Mouse (Mus musculus) neural tube, embryonic 12.5 days (tissue): ENCODE measurements around the gene Dhrs4. TPM values are rescaled to one million over a fixed set of nuclear protein-coding genes. Genes with fewer than 3 reads are reported as not detected.

Experiments used
- polyA plus RNA-seq: library from polyadenylated mRNA; unstranded; fragments of >200 nt; fragmentation: Nextera tagmentation; extraction: Ambion mirVana; gene quantifications from 2 replicates; pipeline ENCODE4 v1.2.1, GENCODE M21; 2016

Gene Dhrs4
- polyA plus RNA-seq, 1 experiment from 2014 or later: 41.7 TPM

Other genes with a start within 250 kb of the Dhrs4 start
- 16.1 and 16.8 TPM in 2 replicates for gene Carmil3, start 11.9 kb downstream of the Dhrs4 start, polyA plus RNA-seq
- 1.4 and 2.4 TPM in 2 replicates for gene Cpne6, start 31.7 kb downstream of the Dhrs4 start, polyA plus RNA-seq
- gene Nrl, start 46.2 kb downstream of the Dhrs4 start, polyA plus RNA-seq: 0.10 and 0.19 TPM in 2 replicates
- gene Pck2, start 61.5 kb downstream of the Dhrs4 start, polyA plus RNA-seq: 18.2 and 21.0 TPM in 2 replicates
- gene Dcaf11, start 81.2 kb downstream of the Dhrs4 start, polyA plus RNA-seq: 103 and 105 TPM in 2 replicates
- not detected in 2 replicates for gene A730061H03Rik, start 81.6 kb downstream of the Dhrs4 start, polyA plus RNA-seq
- gene Fitm1, start 96.9 kb downstream of the Dhrs4 start, polyA plus RNA-seq: 4.0 and 4.3 TPM in 2 replicates
- gene Psme1, start 99.4 kb downstream of the Dhrs4 start, polyA plus RNA-seq: 120 and 128 TPM in 2 replicates
- gene Emc9, start 106.5 kb downstream of the Dhrs4 start, polyA plus RNA-seq: 8.9 and 12.7 TPM in 2 replicates
- gene Psme2, start 112.4 kb downstream of the Dhrs4 start, polyA plus RNA-seq: 212 and 223 TPM in 2 replicates
- gene Rnf31, start 113.0 kb downstream of the Dhrs4 start, polyA plus RNA-seq: 17.8 and 21.0 TPM in 2 replicates
- 8.8 and 9.0 TPM in 2 replicates for gene Irf9, start 124.8 kb downstream of the Dhrs4 start, polyA plus RNA-seq
- 20.6 and 22.8 TPM in 2 replicates for gene Rec8, start 139.3 kb downstream of the Dhrs4 start, polyA plus RNA-seq
- gene Ipo4, start 157.2 kb downstream of the Dhrs4 start, polyA plus RNA-seq: 73.7 and 85.6 TPM in 2 replicates
- gene Gm49378, start 159.1 kb downstream of the Dhrs4 start, polyA plus RNA-seq: 2.1 and 3.6 TPM in 2 replicates
- gene Tm9sf1, start 165.0 kb downstream of the Dhrs4 start, polyA plus RNA-seq: 62.7 and 68.6 TPM in 2 replicates
- gene Tssk4, start 171.4 kb downstream of the Dhrs4 start, polyA plus RNA-seq: 0.53 and 0.77 TPM in 2 replicates
- gene Mdp1, start 181.8 kb downstream of the Dhrs4 start, polyA plus RNA-seq: 70.1 and 71.0 TPM in 2 replicates
- gene Gmpr2, start 193.2 kb downstream of the Dhrs4 start, polyA plus RNA-seq: 60.7 and 61.6 TPM in 2 replicates
- 555 and 567 TPM in 2 replicates for gene Nedd8, start 193.4 kb downstream of the Dhrs4 start, polyA plus RNA-seq
- 44.1 and 45.7 TPM in 2 replicates for gene Tinf2, start 203.1 kb downstream of the Dhrs4 start, polyA plus RNA-seq
- 0.34 and 0.36 TPM in 2 replicates for gene Tgm1, start 235.2 kb downstream of the Dhrs4 start, polyA plus RNA-seq
- gene Rabggta, start 243.5 kb downstream of the Dhrs4 start, polyA plus RNA-seq: 42.0 and 46.3 TPM in 2 replicates